Comparison of ENCODE assay signal across 19 mouse cellular contexts in genomic region chr7:124258419-124258818, GRCm38 (mm10).
DNase-seq lines count a peak whose midpoint lies in the region; ATAC-seq and TF ChIP-seq lines count a peak whose summit lies in the region.
"Had no signal": no experiment of that assay in that cellular context is flagged by ENCODE, and none has a peak within 500 bp of the region (broad histone marks: within the 10 kb centered on the region; RNA-seq: fewer than 3 reads in every experiment).

No protein-coding gene starts in this region.

- H3K4me2 ChIP-seq in heart, embryonic 11.5 days: no peak overlapping the region
- H3K4me2 ChIP-seq in heart, embryonic 16.5 days (ENCODE audit: low read depth, low read length): no peak overlapping the region
- H3K4me2 ChIP-seq: embryonic facial prominence, embryonic 12.5 days; limb, embryonic 15.5 days; liver, embryonic 15.5 days; midbrain, embryonic 12.5 days; neural tube, embryonic 13.5 days had no signal

- 45% methylated on average over 3 of the region's 3 CpGs for WGBS in heart, embryonic 11.5 days (ENCODE audit: insufficient replicate concordance)
- 42% methylated on average over 3 of the region's 3 CpGs for WGBS in heart, adult 2 months
- 47% methylated on average over 3 of the region's 3 CpGs for WGBS in kidney, adult 2 months
- WGBS in heart, embryonic 16.5 days: 34% methylated on average over 3 of the region's 3 CpGs

- H3K36me3 ChIP-seq in heart, embryonic 11.5 days (ENCODE audit: control insufficient read depth, insufficient read depth, low read length): no peaks in the 10 kb centered on the region
- no peaks in the 10 kb centered on the region for H3K36me3 ChIP-seq in heart, adult 2 months (ENCODE audit: control insufficient read depth, insufficient read depth, low read length)
- H3K36me3 ChIP-seq in kidney, adult 2 months (ENCODE audit: control insufficient read depth, insufficient read depth, low read length): no peaks in the 10 kb centered on the region
- no peaks in the 10 kb centered on the region for H3K36me3 ChIP-seq in heart, embryonic 16.5 days (ENCODE audit: control insufficient read depth, insufficient read depth)
- H3K36me3 ChIP-seq: embryonic facial prominence, embryonic 12.5 days; limb, embryonic 15.5 days; liver, embryonic 15.5 days; midbrain, embryonic 12.5 days; neural tube, embryonic 13.5 days had no signal

- peaks cover 9% of the 10 kb centered on the region for H3K4me1 ChIP-seq in heart, embryonic 11.5 days (ENCODE audit: control insufficient read depth, insufficient read depth, low read length)
- no peaks in the 10 kb centered on the region for H3K4me1 ChIP-seq in heart, adult 2 months (ENCODE audit: control insufficient read depth, insufficient read depth, low read length)
- no peaks in the 10 kb centered on the region for H3K4me1 ChIP-seq in kidney, adult 2 months (ENCODE audit: control insufficient read depth, insufficient read depth, low read length)
- peaks cover 7% of the 10 kb centered on the region; the same call in 1 of the 2 replicates for H3K4me1 ChIP-seq in heart, embryonic 16.5 days (ENCODE audit: control insufficient read depth, insufficient read depth, low read length)
- H3K4me1 ChIP-seq: embryonic facial prominence, embryonic 12.5 days; limb, embryonic 15.5 days; liver, embryonic 15.5 days; neural tube, embryonic 13.5 days had no signal

- TF ChIP-seq POLR2A in heart, adult 2 months (IDR thresholded peaks at IDR 0.05; ENCODE audit: insufficient read depth, low read depth, low read length): no peak
- TF ChIP-seq POLR2A in kidney, adult 2 months (IDR thresholded peaks at IDR 0.05; ENCODE audit: low read depth, low read length): no peak

- no peak for TF ChIP-seq EP300 in heart, adult 2 months (IDR thresholded peaks at IDR 0.05; ENCODE audit: insufficient read depth, low read depth, low read length)

- intact Hi-C loops in heart, adult 2 months (cut with DNase I): no loop called here
- intact Hi-C loops in left cerebral cortex, postnatal 14 days (cut with DNase I): no loop called here

- 0 out of 2 replicates have a peak, but pooled peaks have one; percentile 39 for ATAC-seq in heart, embryonic 11.5 days (replicated peaks; ENCODE audit: insufficient number of reproducible peaks, low FRiP score, low TSS enrichment)
- peak; percentile 58 for ATAC-seq in heart, embryonic 16.5 days (replicated peaks; ENCODE audit: extremely low read depth, insufficient read depth, low FRiP score)
- ATAC-seq: forebrain, embryonic 14.5 days had no signal

- no peaks in the 10 kb centered on the region for H3K79me2 ChIP-seq in heart, adult 2 months (replicated peaks; ENCODE audit: control insufficient read depth, insufficient read depth, low read length)

- no peak overlapping the region for H3K9ac ChIP-seq in heart, embryonic 11.5 days (ENCODE audit: low read depth, low read length)
- H3K9ac ChIP-seq in heart, adult 2 months (ENCODE audit: low read depth, low read length): no peak overlapping the region
- no peak overlapping the region for H3K9ac ChIP-seq in heart, embryonic 16.5 days (ENCODE audit: low read length)
- H3K9ac ChIP-seq: embryonic facial prominence, embryonic 12.5 days; limb, embryonic 15.5 days; liver, embryonic 15.5 days; midbrain, embryonic 12.5 days; neural tube, embryonic 13.5 days had no signal

- no peak for DNase-seq in heart, adult 2 months
- peak; percentile 29 to 55 for DNase-seq in kidney, postnatal 4 days
- no peak for DNase-seq in kidney, adult 2 months
- peak; percentile 7 for DNase-seq in lung, postnatal 14 days
- no peak for DNase-seq in left cerebral cortex, postnatal 14 days (ENCODE audit: low spot score in 2 of 2)
- DNase-seq: adrenal gland, postnatal 36 days; cerebellum, adult 11-12 months; cerebellum, postnatal 25 days; gastrocnemius, postnatal 14 days; kidney, adult 9 months; right cerebral cortex, adult 18-20 months had no signal

- no peaks in the 10 kb centered on the region for H3K27me3 ChIP-seq in heart, embryonic 11.5 days (ENCODE audit: control insufficient read depth, insufficient read depth, low read length)
- H3K27me3 ChIP-seq in heart, adult 2 months (ENCODE audit: control insufficient read depth, insufficient read depth, low read length): no peaks in the 10 kb centered on the region
- no peaks in the 10 kb centered on the region for H3K27me3 ChIP-seq in kidney, adult 2 months (replicated peaks; ENCODE audit: control insufficient read depth, insufficient read depth, low read length)
- no peaks in the 10 kb centered on the region for H3K27me3 ChIP-seq in heart, embryonic 16.5 days (ENCODE audit: control insufficient read depth, insufficient read depth, low read length)
- H3K27me3 ChIP-seq: embryonic facial prominence, embryonic 12.5 days; limb, embryonic 15.5 days; liver, embryonic 15.5 days; midbrain, embryonic 12.5 days; neural tube, embryonic 13.5 days had no signal

- H3K9me3 ChIP-seq in heart, embryonic 11.5 days (replicated peaks; ENCODE audit: control insufficient read depth, low read length): no peaks in the 10 kb centered on the region
- H3K9me3 ChIP-seq in heart, embryonic 16.5 days (replicated peaks; ENCODE audit: control insufficient read depth, low read length): no peaks in the 10 kb centered on the region
- H3K9me3 ChIP-seq: embryonic facial prominence, embryonic 12.5 days; limb, embryonic 15.5 days; liver, embryonic 15.5 days; midbrain, embryonic 12.5 days; neural tube, embryonic 13.5 days had no signal

- H3K4me3 ChIP-seq in heart, embryonic 11.5 days (ENCODE audit: low read depth, low read length): no peak overlapping the region
- no peak overlapping the region for H3K4me3 ChIP-seq in heart, adult 2 months
- no peak overlapping the region for H3K4me3 ChIP-seq in kidney, adult 2 months (ENCODE audit: insufficient read depth, low read depth, low read length)
- H3K4me3 ChIP-seq in heart, embryonic 16.5 days (ENCODE audit: low read length): no peak overlapping the region
- H3K4me3 ChIP-seq: embryonic facial prominence, embryonic 12.5 days; limb, embryonic 15.5 days; liver, embryonic 15.5 days; midbrain, embryonic 12.5 days; neural tube, embryonic 13.5 days had no signal

- peak overlapping the region; percentile 35; the same call in 1 of the 2 replicates for H3K27ac ChIP-seq in heart, embryonic 11.5 days (ENCODE audit: low read depth, low read length)
- no peak overlapping the region for H3K27ac ChIP-seq in heart, adult 2 months
- no peak overlapping the region for H3K27ac ChIP-seq in kidney, adult 2 months (ENCODE audit: insufficient read depth, low read depth, low read length)
- no peak overlapping the region for H3K27ac ChIP-seq in heart, embryonic 16.5 days (ENCODE audit: low read length)
- H3K27ac ChIP-seq: embryonic facial prominence, embryonic 12.5 days; limb, embryonic 15.5 days; liver, embryonic 15.5 days; midbrain, embryonic 12.5 days; neural tube, embryonic 13.5 days had no signal

- TF ChIP-seq CTCF in heart, adult 2 months (IDR thresholded peaks at IDR 0.05): no peak
- no peak for TF ChIP-seq CTCF in kidney, adult 2 months (conservative IDR thresholded peaks at IDR 0.05; ENCODE audit: insufficient read depth, insufficient read length, low read depth, low read length)

Comparison
In these comparisons a context has a peak if more than half of its experiments do, and no peak if none do; other contexts are left out.
1. DNase-seq: peak in kidney, postnatal 4 days (2 of 2) and lung, postnatal 14 days (single experiment); none in heart, adult 2 months (0 of 2), kidney, adult 2 months (single experiment) and left cerebral cortex, postnatal 14 days (0 of 2).